ENCODE assay signal across 8 mouse cellular contexts in the genomic region with DNA sequence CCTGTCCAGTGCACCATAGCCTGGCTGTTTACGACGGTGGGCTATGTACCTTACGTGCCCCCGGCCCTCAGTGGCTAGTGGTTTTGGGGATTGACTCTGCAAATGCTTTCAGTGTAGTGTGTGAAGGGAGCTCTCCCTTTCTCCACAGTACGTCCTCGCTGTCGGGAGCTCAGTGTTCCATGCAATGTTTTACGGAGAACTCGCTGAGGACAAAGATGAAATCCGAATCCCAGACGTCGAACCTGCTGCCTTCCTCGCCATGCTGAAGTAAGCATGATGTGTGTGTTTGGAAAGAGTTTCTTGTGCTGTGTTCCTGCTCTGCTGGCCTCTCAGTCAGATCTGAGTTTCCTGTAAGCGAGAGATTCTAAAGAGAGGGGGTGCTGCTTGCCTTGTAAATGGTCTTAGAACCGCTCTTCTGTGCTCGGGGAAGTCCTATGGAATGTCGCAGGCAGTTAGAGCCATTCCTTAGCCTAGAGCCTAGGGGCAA. TPM values are rescaled to one million over a fixed set of nuclear protein-coding genes. Genes with fewer than 3 reads are reported as not detected.
A peak's percentile ranks its signal among the peaks of the same experiment; 100 is the strongest.
DNase-seq lines count a peak whose midpoint lies in the region; ATAC-seq and TF ChIP-seq lines count a peak whose summit lies in the region.

No protein-coding gene starts in this region.

- H3K9me3 ChIP-seq in hindbrain, embryonic 11.5 days (ENCODE audit: control insufficient read depth, low read length) = no peaks in the 10 kb centered on the region

- no peaks in the 10 kb centered on the region for H3K27me3 ChIP-seq in hindbrain, embryonic 11.5 days (ENCODE audit: control insufficient read depth, insufficient read depth, low read length)

- intact Hi-C loops in left cerebral cortex, adult 2 months (cut with DNase I) = loop anchor here (1.0 to 10.0 kb wide), 5 partner anchors 247 to 1095 kb away; no protein-coding TSS in a partner anchor
- intact Hi-C loops in left cerebral cortex, postnatal 4 days (cut with DNase I) = loop anchor here (5.0 kb wide), 1 partner anchor 852 kb away; no protein-coding TSS in a partner anchor

- no peak overlapping the region for H3K9ac ChIP-seq in hindbrain, embryonic 11.5 days (ENCODE audit: low read depth, low read length)

- peak overlapping the region; percentile 82 for H3K27ac ChIP-seq in left cerebral cortex, adult 2 months
- H3K27ac ChIP-seq in hindbrain, embryonic 11.5 days (ENCODE audit: low read depth, low read length) = no peak overlapping the region

- ATAC-seq in hindbrain, embryonic 11.5 days (ENCODE audit: low FRiP score) = peak; percentile 26

- 62% methylated on average over 17 of the region's 17 CpGs for WGBS in hindbrain, embryonic 11.5 days

- DNase-seq in left cerebral cortex, adult 2 months (ENCODE audit: extremely low spot score in 1 of 2, low spot score in 2 of 2) = peak in 1 of 2 experiments; percentile 22
- no peak for DNase-seq in left cerebral cortex, adult 9 months (ENCODE audit: low spot score in 2 of 2)
- peak; percentile 33 for DNase-seq in embryo, embryonic 11 days
- no peak for DNase-seq in hindbrain, embryonic 11.5 days (ENCODE audit: low spot score)
- peak; percentile 42 for DNase-seq in mesoderm, embryonic 11.5 days (ENCODE audit: low read depth, low spot score)
- DNase-seq in spleen, adult 18-20 months = no peak
- no peak for DNase-seq in ovary, postnatal 36 days (ENCODE audit: low spot score)
- DNase-seq in left cerebral cortex, postnatal 4 days = no peak

- H3K4me1 ChIP-seq in hindbrain, embryonic 11.5 days (replicated peaks; ENCODE audit: control insufficient read depth, insufficient read depth, low read length) = peaks cover 5% of the 10 kb centered on the region; the same call in 1 of the 2 replicates

- H3K36me3 ChIP-seq in hindbrain, embryonic 11.5 days (ENCODE audit: control insufficient read depth, insufficient read depth, low read length) = 0 out of 2 replicates have a peak, but pooled peaks cover 2% of the 10 kb centered on the region

- peak; percentile 38 for TF ChIP-seq CTCF in left cerebral cortex, adult 2 months (IDR thresholded peaks at IDR 0.05)

- H3K4me3 ChIP-seq in left cerebral cortex, adult 2 months = peak overlapping the region; percentile 56
- H3K4me3 ChIP-seq in hindbrain, embryonic 11.5 days (ENCODE audit: low read depth, low read length) = no peak overlapping the region

- H3K4me2 ChIP-seq in hindbrain, embryonic 11.5 days (replicated peaks; ENCODE audit: low read depth, low read length) = no peak overlapping the region

RNA-seq across cellular contexts. Expression of a gene that starts 23.9 kb away (rescaled TPM):
- 100 to 1,000 TPM; 153 to 161 TPM for total RNA-seq in left cerebral cortex, adult 2 months (2021)
- polyA plus RNA-seq in hindbrain, embryonic 11.5 days (2014; fragmentation: Nextera tagmentation; extraction: Ambion mirVana) = 19.3 and 21.0 TPM in 2 replicates
- 10 to 100 TPM; 64.2 to 72.0 TPM for total RNA-seq in left cerebral cortex, postnatal 4 days (2021)

Comparison
In these comparisons a context has a peak if more than half of its experiments do, and no peak if none do; other contexts are left out.
1. DNase-seq: peak in embryo, embryonic 11 days (single experiment) and mesoderm, embryonic 11.5 days (single experiment); none in left cerebral cortex, adult 9 months (0 of 2), hindbrain, embryonic 11.5 days (single experiment), spleen, adult 18-20 months (0 of 2), ovary, postnatal 36 days (single experiment) and left cerebral cortex, postnatal 4 days (single experiment).